Mouse (Mus musculus): Measurements from ENCODE around the gene Nudt15. TPM values are rescaled to one million over a fixed set of nuclear protein-coding genes. Genes with fewer than 3 reads are reported as not detected.

Gene Nudt15
- total RNA-seq (2023; ENCODE audit: inconsistent age), result 20.1 to 25.4 TPM (median 22.0 TPM) in 4 replicates

DNA sequence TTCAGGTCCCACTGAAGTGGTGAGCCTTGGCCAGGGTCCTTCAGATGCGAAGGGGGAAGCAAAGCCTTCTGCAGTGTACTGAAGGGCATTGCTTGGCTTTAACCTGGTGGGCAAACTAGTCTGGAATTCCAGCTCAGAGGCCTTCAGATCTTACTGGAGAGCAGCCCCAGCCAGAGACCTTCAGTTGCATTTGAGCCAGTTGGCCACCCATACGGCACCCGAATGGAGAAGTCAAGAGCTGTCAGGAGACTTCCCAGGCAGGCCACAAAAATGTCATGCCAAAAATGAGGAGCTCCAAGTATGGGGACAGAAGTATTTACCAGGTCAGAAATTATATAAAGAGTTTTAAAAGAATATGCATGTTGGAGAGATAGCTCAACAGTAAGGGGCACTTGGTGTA lies at the start of gene Nudt15:
Gene Nudt15, minus strand, starts transcription at position 192 of the 400 bp plus-strand sequence.

DNA sequence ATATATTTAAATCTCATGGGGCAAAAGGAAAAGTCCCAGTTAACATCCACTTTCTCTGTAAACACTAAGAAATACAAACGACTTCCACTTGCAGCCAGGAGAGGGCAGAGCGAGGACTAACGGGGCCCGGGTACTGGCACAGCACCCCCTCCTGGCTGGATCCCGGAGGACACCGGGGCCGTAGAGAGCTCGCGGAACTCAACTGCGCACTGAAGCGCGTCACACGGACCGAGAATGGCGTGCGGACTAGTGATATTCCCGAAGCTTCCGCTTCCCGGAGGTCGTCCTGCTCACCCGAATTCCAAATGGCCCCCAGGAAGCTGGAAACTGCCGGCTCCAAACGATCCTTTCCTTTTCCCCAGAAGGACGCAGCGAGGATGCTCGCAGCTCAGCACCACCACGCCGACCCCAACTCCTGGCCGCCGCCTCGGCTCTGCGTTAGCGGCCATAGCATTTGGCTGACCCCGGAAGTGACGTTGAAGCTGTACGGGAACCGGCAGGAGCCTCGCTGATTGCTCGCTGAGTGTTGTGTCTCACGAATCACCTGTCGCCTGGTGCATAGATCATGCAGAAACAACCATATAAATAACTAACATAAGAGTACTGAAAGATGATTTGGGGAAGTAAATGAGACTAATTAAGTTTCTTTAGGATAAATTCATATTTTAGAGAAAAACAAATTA lies 23.1 kb downstream of the Nudt15 start, which contains the start of gene Sucla2:
Gene Sucla2, plus strand, starts transcription at position 554 of the 683 bp plus-strand sequence.

DNA sequence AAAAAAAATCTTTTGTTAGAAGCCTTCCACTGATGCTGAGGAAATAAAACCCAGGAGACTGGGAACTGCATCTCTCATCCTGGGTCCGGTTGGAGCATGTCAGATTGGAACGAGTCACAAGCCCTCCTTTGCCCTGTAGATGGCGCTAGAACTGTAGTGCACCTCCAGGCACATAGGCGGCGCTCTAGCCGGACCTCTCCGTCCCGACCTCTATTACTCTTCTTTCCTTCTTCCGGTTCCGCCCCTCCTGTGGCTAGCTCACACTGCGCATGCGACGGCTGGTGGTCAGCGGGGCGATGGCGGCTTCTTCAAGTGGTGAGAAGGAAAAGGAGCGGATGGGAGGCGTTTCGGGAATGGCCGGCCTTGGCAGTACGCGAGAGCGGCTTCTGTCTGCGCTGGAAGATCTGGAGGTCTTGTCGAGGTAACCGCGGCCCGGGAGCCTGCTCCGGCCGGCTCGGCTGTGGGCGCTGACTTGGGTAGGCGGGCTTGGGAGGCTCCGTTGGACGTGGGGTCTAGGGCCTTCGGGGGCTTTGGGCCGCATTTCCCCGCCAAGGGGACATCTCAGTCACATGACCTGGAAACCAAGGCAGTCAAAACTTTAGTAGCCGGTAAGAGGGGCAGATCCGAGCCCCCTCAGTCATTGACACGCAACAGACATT lies 38.1 kb downstream of the Nudt15 start, which contains the start of gene Med4:
Gene Med4, plus strand, starts transcription at position 261 of the 659 bp plus-strand sequence.

Other genes starting within 250 kb of the Nudt15 start
- 88.2 to 101 TPM (median 96.6 TPM) in 4 replicates for gene Rb1, start 222.4 kb downstream of the Nudt15 start, total RNA-seq (2023; ENCODE audit: inconsistent age)
- 357 to 404 TPM (median 371 TPM) in 4 replicates for gene Itm2b, start 163.0 kb downstream of the Nudt15 start, total RNA-seq (2023; ENCODE audit: inconsistent age)
- 44.0 to 53.9 TPM (median 52.3 TPM) in 4 replicates for gene Med4, start 38.2 kb downstream of the Nudt15 start, total RNA-seq (2023; ENCODE audit: inconsistent age)
- gene Sucla2, start 22.9 kb downstream of the Nudt15 start, total RNA-seq (2023; ENCODE audit: inconsistent age), result 40.6 to 42.5 TPM (median 41.4 TPM) in 4 replicates
- gene Gm21750, start 113.0 kb upstream of the Nudt15 start, total RNA-seq (2023; ENCODE audit: inconsistent age), result not detected in 4 replicates